Comparison of ENCODE assay signal across 8 mouse cellular contexts in the genomic region with DNA sequence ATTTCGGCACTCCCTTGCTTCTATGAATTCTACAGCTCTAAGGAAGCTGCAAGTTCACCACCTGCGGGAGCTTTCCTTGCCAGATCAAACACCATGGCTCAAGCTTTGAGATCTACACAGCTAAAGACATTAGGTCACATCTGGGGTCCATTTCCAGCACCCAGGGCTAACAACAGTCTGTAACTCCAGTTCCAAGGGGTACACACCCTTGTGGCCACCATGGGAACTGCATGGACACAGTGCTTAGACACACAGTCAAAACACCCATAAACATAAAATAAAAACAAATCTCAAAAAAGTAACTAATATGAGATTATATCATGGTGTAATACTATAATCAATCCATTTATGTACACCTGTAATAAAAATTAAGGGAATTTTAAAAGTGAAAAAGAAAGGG.
DNase-seq lines count a peak whose midpoint lies in the region; ATAC-seq and TF ChIP-seq lines count a peak whose summit lies in the region.
"Had no signal": no experiment of that assay in that cellular context is flagged by ENCODE, and none has a peak within 500 bp of the region (broad histone marks: within the 10 kb centered on the region; RNA-seq: fewer than 3 reads in every experiment).

No protein-coding gene starts in this region.

- TF ChIP-seq CTCF in Patski (IDR thresholded peaks at IDR 0.05), result peak; percentile 41

- H3K9ac ChIP-seq in embryonic facial prominence, embryonic 11.5 days (replicated peaks; ENCODE audit: low read length), result no peak overlapping the region

- H3K9me3 ChIP-seq in embryonic facial prominence, embryonic 11.5 days (replicated peaks; ENCODE audit: control insufficient read depth, low read length), result no peaks in the 10 kb centered on the region

- no peak overlapping the region for H3K4me2 ChIP-seq in embryonic facial prominence, embryonic 11.5 days (ENCODE audit: low read depth, low read length)

- no peak overlapping the region for H3K4me3 ChIP-seq in embryonic facial prominence, embryonic 11.5 days (ENCODE audit: low read depth, low read length)

- H3K27ac ChIP-seq in embryonic facial prominence, embryonic 11.5 days (replicated peaks; ENCODE audit: low read depth, low read length), result no peak overlapping the region
- H3K27ac ChIP-seq: macrophage had no signal

- no peaks in the 10 kb centered on the region for H3K27me3 ChIP-seq in Patski
- no peaks in the 10 kb centered on the region for H3K27me3 ChIP-seq in embryonic facial prominence, embryonic 11.5 days (ENCODE audit: control insufficient read depth, insufficient read depth, low read length)

- no peaks in the 10 kb centered on the region for H3K4me1 ChIP-seq in embryonic facial prominence, embryonic 11.5 days (ENCODE audit: control insufficient read depth, insufficient read depth, low read length)

- POLR2A ChIA-PET in Patski (lab: Charles Lee), result no interaction called here

- H3K36me3 ChIP-seq in embryonic facial prominence, embryonic 11.5 days (replicated peaks; ENCODE audit: control insufficient read depth, insufficient read depth, low read depth, low read length), result no peaks in the 10 kb centered on the region

- in situ Hi-C loops in Patski (cut with MboI; ENCODE audit: low pct_unique_long_range_greater_than_20kb), result loop anchor here (10.0 kb wide), 1 partner anchor 127 kb away; no protein-coding TSS in a partner anchor

- DNase-seq in kidney, postnatal 10 days, result peak; percentile 45
- no peak for DNase-seq in kidney, postnatal 14 days
- no peak for DNase-seq in Patski (ENCODE audit: low read depth, low spot score)
- DNase-seq in embryonic facial prominence, embryonic 11.5 days (ENCODE audit: low spot score), result peak; percentile 58
- peak; percentile 40 for DNase-seq in retina, embryonic 14.5 days (ENCODE audit: low spot score)
- DNase-seq in urinary bladder, postnatal 14 days (ENCODE audit: low spot score), result no peak

- WGBS in embryonic facial prominence, embryonic 11.5 days, result 85% methylated on average over 2 of the region's 2 CpGs

- CTCF ChIA-PET in Patski (lab: Charles Lee), result no interaction called here

- ATAC-seq in Patski, result no peak
- no peak for ATAC-seq in embryonic facial prominence, embryonic 11.5 days (replicated peaks; ENCODE audit: insufficient number of reproducible peaks, low FRiP score, low TSS enrichment, low read depth)
- no peak for ATAC-seq in erythroblast, adult 5-6 weeks (replicated peaks; ENCODE audit: low FRiP score, poor library complexity, severe bottlenecking)

Comparison
In these comparisons a context has a peak if more than half of its experiments do, and no peak if none do; other contexts are left out.
1. DNase-seq: peak in kidney, postnatal 10 days (single experiment), embryonic facial prominence, embryonic 11.5 days (single experiment) and retina, embryonic 14.5 days (single experiment); none in kidney, postnatal 14 days (single experiment), Patski (single experiment) and urinary bladder, postnatal 14 days (single experiment).